13 mouse cellular contexts compared by ENCODE assay signal in genomic region chr9:88328666-88329065, GRCm38 (mm10). TPM values are rescaled to one million over a fixed set of nuclear protein-coding genes. Genes with fewer than 3 reads are reported as not detected.
DNase-seq lines count a peak whose midpoint lies in the region; ATAC-seq and TF ChIP-seq lines count a peak whose summit lies in the region.
"Had no signal": no experiment of that assay in that cellular context is flagged by ENCODE, and none has a peak within 500 bp of the region (broad histone marks: within the 10 kb centered on the region; RNA-seq: fewer than 3 reads in every experiment).

No protein-coding gene starts in this region.

- ATAC-seq in limb, embryonic 14.5 days (ENCODE audit: low FRiP score, low read depth): no peak
- ATAC-seq in stomach, postnatal 0 days (ENCODE audit: low FRiP score, low TSS enrichment): no peak

- peak overlapping the region; percentile 35 for H3K4me3 ChIP-seq in spleen, adult 2 months (ENCODE audit: extremely low read depth, insufficient read depth, insufficient read length)
- peak overlapping the region; percentile 56 for H3K4me3 ChIP-seq in limb, embryonic 14.5 days (replicated peaks; ENCODE audit: low read length)
- peak overlapping the region; percentile 61 for H3K4me3 ChIP-seq in stomach, postnatal 0 days (ENCODE audit: low read depth, low read length)

- H3K27ac ChIP-seq in spleen, adult 2 months (ENCODE audit: insufficient read depth, low read length): no peak overlapping the region
- no peak overlapping the region for H3K27ac ChIP-seq in limb, embryonic 14.5 days (replicated peaks; ENCODE audit: low read depth, low read length)
- H3K27ac ChIP-seq in stomach, postnatal 0 days (replicated peaks): peak overlapping the region; percentile 83
- H3K27ac ChIP-seq: forebrain, embryonic 12.5 days had no signal

- peaks cover 2% of the 10 kb centered on the region; the same call in 1 of the 2 replicates for H3K4me1 ChIP-seq in spleen, adult 2 months (ENCODE audit: control insufficient read depth, insufficient read depth, insufficient read length)
- peaks cover 5% of the 10 kb centered on the region for H3K4me1 ChIP-seq in limb, embryonic 14.5 days (ENCODE audit: control insufficient read depth, insufficient read depth, low read length)
- 0 out of 2 replicates have a peak, but pooled peaks cover 3% of the 10 kb centered on the region for H3K4me1 ChIP-seq in stomach, postnatal 0 days (replicated peaks; ENCODE audit: control insufficient read depth, insufficient read depth)

- peak; percentile 15 for DNase-seq in kidney, adult 18-20 months
- DNase-seq in kidney, postnatal 4 days: no peak
- no peak for DNase-seq in spleen, adult 2 months (ENCODE audit: low read depth in 1 of 2, low spot score in 2 of 2)
- DNase-seq in spleen, postnatal 14 days (ENCODE audit: low spot score in 2 of 2): no peak
- DNase-seq in limb, embryonic 14.5 days (ENCODE audit: low spot score): no peak
- DNase-seq in stomach, postnatal 0 days (ENCODE audit: low spot score): no peak
- no peak for DNase-seq in right cerebral cortex, adult 2 months (ENCODE audit: low spot score in 2 of 2)
- no peak for DNase-seq in urinary bladder, postnatal 36 days (ENCODE audit: low spot score in 2 of 2)
- DNase-seq: adrenal gland, postnatal 25 days; cerebellum, adult 11 months; gastrocnemius, postnatal 10 days; layer of hippocampus, adult 9-11 months had no signal

- no peak overlapping the region for H3K9ac ChIP-seq in limb, embryonic 14.5 days (ENCODE audit: low read depth, low read length, severe bottlenecking)
- peak overlapping the region; percentile 31; the same call in 1 of the 2 replicates for H3K9ac ChIP-seq in stomach, postnatal 0 days (ENCODE audit: low read length)
- H3K9ac ChIP-seq: forebrain, embryonic 12.5 days had no signal

- no peaks in the 10 kb centered on the region for H3K36me3 ChIP-seq in spleen, adult 2 months (ENCODE audit: control insufficient read depth, insufficient read depth, low read length)
- H3K36me3 ChIP-seq in limb, embryonic 14.5 days (ENCODE audit: control insufficient read depth, insufficient read depth, low read length): no peaks in the 10 kb centered on the region
- no peaks in the 10 kb centered on the region for H3K36me3 ChIP-seq in stomach, postnatal 0 days (ENCODE audit: control insufficient read depth, insufficient read depth, low read length)
- H3K36me3 ChIP-seq: forebrain, embryonic 12.5 days had no signal

- H3K4me2 ChIP-seq in limb, embryonic 14.5 days (replicated peaks; ENCODE audit: low read depth, low read length, severe bottlenecking): peak overlapping the region; percentile 19; the same call in 1 of the 2 replicates
- peak overlapping the region; percentile 80 for H3K4me2 ChIP-seq in stomach, postnatal 0 days (replicated peaks; ENCODE audit: low read depth)

- no peak for TF ChIP-seq EP300 in stomach, postnatal 0 days (optimal IDR thresholded peaks at IDR 0.05)

- H3K27me3 ChIP-seq in spleen, adult 2 months (ENCODE audit: control insufficient read depth, insufficient read depth, low read length): peaks cover 4% of the 10 kb centered on the region; the same call in 1 of the 2 replicates
- no peaks in the 10 kb centered on the region for H3K27me3 ChIP-seq in limb, embryonic 14.5 days (ENCODE audit: control insufficient read depth, insufficient read depth, low read length)
- no peaks in the 10 kb centered on the region for H3K27me3 ChIP-seq in stomach, postnatal 0 days (ENCODE audit: control insufficient read depth, insufficient read depth, low read length)

- no peak for TF ChIP-seq POLR2A in spleen, adult 2 months (IDR thresholded peaks at IDR 0.05; ENCODE audit: low read depth, low read length)
- no peak for TF ChIP-seq POLR2A in limb, embryonic 14.5 days (IDR thresholded peaks at IDR 0.05; ENCODE audit: borderline replicate concordance, extremely low read depth, insufficient read depth, insufficient read length)

- TF ChIP-seq CTCF in spleen, adult 2 months (IDR thresholded peaks at IDR 0.05; ENCODE audit: extremely low read depth, insufficient read depth, insufficient read length, insufficient replicate concordance): no peak
- TF ChIP-seq CTCF in stomach, postnatal 0 days (IDR thresholded peaks at IDR 0.05; ENCODE audit: low read depth): no peak

- H3K9me3 ChIP-seq in limb, embryonic 14.5 days (ENCODE audit: control insufficient read depth, low read length): no peaks in the 10 kb centered on the region
- no peaks in the 10 kb centered on the region for H3K9me3 ChIP-seq in stomach, postnatal 0 days (ENCODE audit: control insufficient read depth, low read length)
- H3K9me3 ChIP-seq: forebrain, embryonic 12.5 days had no signal

- 54% methylated on average over 5 of the region's 5 CpGs for WGBS in spleen, adult 2 months
- WGBS in limb, embryonic 14.5 days: 18% methylated on average over 5 of the region's 5 CpGs
- WGBS in stomach, postnatal 0 days: 48% methylated on average over 5 of the region's 5 CpGs

RNA-seq across cellular contexts. Expression of gene Nt5e, which starts 1.7 kb away (rescaled TPM):
- polyA plus RNA-seq in spleen, adult 2 months (2012; rRNA removed): 2.5 and 4.2 TPM in 2 replicates
- 17.5 and 19.1 TPM in 2 replicates for polyA plus RNA-seq in limb, embryonic 14.5 days (2012; rRNA removed)
- 23.2 and 27.3 TPM in 2 replicates for polyA plus RNA-seq in limb, embryonic 14.5 days (2014; fragmentation: Nextera tagmentation; extraction: Ambion mirVana)
- polyA plus RNA-seq in stomach, postnatal 0 days (2015; fragmentation: Nextera tagmentation; extraction: Ambion mirVana): 52.7 and 55.9 TPM in 2 replicates
